Mouse (Mus musculus) left cerebral cortex, postnatal 10 days (tissue): ENCODE data around the gene H2-T3. TPM values are rescaled to one million over a fixed set of nuclear protein-coding genes. Genes with fewer than 3 reads are reported as not detected.
"Not testable (repeated sequence)": the region's sequence is repeated elsewhere in the genome, so short reads cannot be mapped to it uniquely, and the experiment has no call there.

Experiments used
- DNase-seq, 2 experiments: peaks; one replicate each; pipeline ENCODE4 v3.0.0; 2021 to 2022; ENCODE audit warnings: low spot score in 2 of 2, mixed read lengths in 1 of 2; ENCODE audit errors: extremely low spot score in 1 of 2
- intact Hi-C: fragments of 180-260 bp; cut with DNase I; formaldehyde crosslinking; loops from one replicate; pipeline ENCODE4 v1.15.1; 2025
- total RNA-seq, 2 experiments: library from RNA; stranded (reverse); gene quantifications; 2 replicates each; pipeline ENCODE4 v1.2.3; 2021

H2-T3 gene
- not detected for total RNA-seq

- intact Hi-C loops = loop anchor here (5.0 to 10.0 kb wide), 2 partner anchors 125 to 193 kb away; no protein-coding TSS in a partner anchor
- DNase-seq = no peak
Measured at GRCm38 (mm10) chr17:36190169-36190507, at the start of gene H2-T3. Gene H2-T3, minus strand, starts transcription at chr17:36190287.

GRCm38 (mm10) chr17:36237321-36237921 lies 47.3 kb upstream of the H2-T3 start:
- intact Hi-C loops = no loop called here
- peak in 1 of 2 experiments; percentile 33 for DNase-seq

DNA sequence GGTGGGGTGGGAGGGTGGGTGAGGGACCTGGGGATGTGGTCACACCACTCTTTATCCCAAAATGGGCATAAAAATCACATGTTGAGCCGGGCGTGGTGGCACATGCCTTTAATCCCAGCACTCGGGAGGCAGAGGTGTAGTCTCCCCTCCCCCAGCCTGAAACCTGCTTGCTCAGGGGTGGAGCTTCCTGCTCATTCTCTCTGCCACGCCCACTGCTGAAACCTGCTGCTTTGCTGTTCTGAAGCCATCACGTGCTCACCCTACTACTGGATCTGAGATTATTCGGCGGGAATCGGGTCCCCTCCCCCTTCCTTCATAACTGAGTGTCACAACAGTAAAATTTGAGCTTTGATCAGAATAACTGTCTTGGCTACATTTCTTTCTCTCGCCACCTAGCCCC lies 45.2 kb upstream of the H2-T3 start:
- intact Hi-C loops = not testable (repeated sequence)

DNA sequence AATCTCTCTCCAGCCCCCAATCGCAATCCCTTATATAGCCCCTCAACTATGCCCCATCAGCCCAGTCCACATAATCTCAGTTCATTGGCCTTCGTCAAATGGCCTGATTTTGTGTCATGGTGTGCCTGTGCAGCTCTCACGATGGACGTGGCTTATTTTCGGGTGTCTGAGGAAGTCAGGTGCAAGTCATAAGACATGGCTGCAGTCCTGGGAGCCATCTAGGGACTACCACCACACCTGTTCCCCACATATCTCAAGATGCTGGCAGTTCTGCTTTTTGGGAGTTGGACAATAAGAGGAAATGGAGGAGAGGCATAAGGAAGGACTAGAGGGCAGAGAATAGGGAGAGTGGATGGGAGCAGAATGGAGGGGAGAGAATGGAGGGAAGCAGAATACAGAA lies 43.5 kb upstream of the H2-T3 start:
- no peak for DNase-seq
- intact Hi-C loops = no loop called here

More for the DNA sequence above, 45.2 kb upstream of the H2-T3 start:
- not testable (repeated sequence) for DNase-seq

DNA sequence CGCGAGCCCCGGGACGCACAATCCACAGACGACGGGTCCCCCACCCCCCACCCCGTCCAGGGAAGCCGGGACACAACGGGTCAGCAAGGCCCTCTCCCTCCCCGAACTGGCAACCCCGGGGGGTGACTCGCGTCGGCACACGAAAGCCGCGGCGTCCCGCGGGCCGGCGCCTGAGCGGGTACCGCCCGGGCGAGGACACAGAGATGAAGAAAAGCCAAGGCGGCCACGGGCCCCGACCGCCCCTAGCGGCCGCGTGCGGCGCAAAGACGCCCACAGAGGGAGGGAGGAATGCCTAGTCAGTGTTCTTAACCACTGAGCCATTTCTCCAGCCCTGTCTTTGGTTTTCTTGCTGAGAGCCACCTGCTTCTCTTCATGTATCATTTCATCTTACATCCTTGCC lies 41.2 kb upstream of the H2-T3 start:
- peak; percentile 20 to 94 for DNase-seq
- intact Hi-C loops = no loop called here

DNA sequence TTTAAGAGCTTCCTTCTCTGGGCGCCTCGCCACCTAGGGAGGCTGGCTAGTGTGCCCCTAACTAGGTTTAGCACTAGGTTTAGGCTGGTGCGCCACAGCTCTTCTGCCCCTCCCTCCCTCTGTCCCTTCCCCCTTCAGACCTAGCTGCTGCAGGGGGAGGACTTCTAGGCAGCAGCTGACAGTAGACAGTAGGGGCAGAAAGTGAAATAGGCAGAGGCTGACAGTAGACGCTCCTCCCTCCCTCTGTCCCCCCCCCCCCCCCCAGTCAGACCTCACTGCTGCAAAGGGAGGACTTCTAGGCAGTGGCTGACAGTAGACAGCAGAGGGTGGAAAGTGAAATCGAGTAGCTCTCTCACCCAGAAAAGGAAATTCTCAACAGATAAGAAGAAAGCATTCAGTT lies 39.0 kb upstream of the H2-T3 start:
- intact Hi-C loops = no loop called here
- DNase-seq = no peak

- intact Hi-C loops = no loop called here
Measured at GRCm38 (mm10) chr17:36226921-36227320, 36.8 kb upstream of the H2-T3 start.

DNA sequence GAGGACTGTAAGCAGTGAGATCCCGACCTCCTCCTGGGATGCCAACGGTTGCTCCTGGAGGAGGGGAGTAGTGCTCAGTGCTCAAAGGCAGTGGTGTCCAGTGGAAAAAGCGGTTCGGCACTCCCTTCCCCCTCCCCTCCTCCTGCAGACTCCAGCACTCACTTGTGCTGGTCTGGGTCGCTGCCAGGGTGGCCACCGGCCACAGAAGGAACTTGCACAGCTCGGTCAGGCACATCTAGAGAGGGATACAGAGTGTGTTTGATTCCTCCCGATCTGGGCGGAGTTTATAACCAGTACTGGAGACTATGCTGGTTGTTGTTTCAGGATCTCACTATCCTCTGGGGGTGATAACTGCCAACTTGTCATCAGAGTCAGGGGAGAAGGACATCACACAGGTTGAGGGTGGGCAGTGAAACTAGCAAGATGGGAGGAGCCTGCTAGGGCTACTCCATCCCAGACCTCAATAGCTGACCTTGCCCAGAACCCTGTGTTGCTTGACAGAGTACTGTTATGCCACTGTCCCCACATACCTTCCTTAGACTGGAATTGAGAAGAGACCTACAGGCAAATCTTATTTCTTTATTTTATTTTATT lies 35.2 kb upstream of the H2-T3 start:
- intact Hi-C loops = no loop called here

More at GRCm38 (mm10) chr17:36226921-36227320, 36.8 kb upstream of the H2-T3 start:
- no peak for DNase-seq

DNA sequence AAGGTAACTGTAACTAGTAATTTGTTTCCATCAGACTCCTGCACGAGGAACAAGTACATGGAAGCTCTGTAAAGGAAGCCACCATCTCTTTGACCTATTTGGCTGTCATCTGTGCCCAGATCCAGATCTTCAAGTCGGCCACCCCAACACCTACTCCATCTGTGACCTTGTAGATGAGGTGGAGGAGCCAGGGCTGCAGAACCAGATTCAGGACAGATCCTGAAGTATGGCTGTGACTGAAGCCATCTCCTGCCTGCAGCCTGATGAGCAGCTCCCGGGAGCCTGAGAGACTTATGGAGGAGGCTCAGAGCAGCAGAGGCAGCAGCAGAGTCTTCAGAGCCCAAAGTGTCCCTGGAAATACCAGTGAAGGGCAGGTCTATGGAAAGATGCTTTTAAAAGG lies 34.4 kb upstream of the H2-T3 start:
- no peak for DNase-seq
- intact Hi-C loops = no loop called here

More for the DNA sequence above, 35.2 kb upstream of the H2-T3 start:
- DNase-seq = peak in 1 of 2 experiments; percentile 39

DNA sequence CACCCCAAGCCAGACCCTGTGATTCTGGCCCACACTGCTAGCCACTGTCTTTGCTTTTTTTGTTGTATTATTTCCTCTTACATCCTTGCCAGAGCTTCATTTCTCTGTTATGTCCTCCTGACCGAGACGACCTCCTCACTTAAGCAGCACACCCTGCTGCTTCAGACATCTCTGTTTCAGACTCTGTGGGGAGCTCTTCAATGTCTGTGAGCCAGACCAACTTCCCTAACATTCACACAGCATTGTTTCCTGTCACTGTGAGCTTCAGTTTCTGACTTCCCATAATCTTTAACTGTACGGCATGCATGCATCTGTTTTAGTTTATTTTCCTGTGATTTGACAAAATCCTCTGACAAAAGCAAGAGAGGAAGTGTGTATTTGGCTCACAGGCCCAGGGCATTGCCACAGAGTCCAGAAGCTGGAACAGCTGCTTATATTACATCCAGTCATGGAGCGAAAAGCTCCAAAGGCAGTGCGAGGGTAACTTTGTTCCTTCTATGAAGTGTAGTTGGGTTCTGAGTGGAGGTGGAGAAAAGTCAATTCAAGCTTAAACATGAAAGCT lies 28.6 kb upstream of the H2-T3 start:
- DNase-seq = no peak
- intact Hi-C loops = no loop called here

DNA sequence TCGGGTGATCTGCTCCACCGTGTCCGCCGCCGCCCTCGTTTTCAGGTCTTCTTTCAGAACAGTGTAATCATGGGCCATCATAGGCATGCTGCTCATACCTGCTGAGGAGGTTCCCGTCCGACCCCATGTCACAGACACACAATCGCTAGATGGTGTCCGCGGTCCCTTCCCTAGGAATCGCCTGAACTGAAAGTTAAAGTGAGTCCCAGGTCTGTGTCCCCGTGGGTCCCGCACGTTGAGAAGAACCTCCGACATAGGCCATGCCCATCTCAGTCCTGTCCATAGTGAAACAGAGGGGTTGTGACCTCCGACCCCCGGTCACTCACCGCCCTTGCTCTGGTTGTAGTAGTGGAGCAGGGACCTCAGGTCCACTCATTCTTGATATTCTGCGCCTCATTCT lies 25.5 kb upstream of the H2-T3 start:
- intact Hi-C loops = no loop called here
- no peak for DNase-seq

- no peak for DNase-seq
- intact Hi-C loops = no loop called here
Measured at GRCm38 (mm10) chr17:36206846-36207245, 16.8 kb upstream of the H2-T3 start.

DNA sequence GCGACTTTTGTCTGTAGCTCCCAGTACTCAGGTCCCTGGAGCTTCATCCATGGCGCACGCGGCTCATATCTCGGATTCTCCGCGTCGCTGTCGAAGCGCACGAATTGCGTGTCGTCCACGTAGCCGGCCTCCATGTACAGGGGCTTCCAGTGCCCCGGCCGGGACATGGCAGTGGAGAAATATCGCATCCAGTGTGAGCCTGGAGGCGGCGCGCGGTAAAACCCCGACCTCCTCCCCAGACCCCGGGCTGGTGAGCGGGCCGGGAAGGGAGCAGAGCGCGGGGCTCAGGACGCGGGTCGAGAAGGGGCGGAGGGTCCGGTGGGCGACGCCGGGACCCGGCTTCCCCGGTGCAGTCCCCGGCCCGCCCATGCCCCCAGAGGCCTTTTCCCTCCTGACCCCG lies 15.8 kb upstream of the H2-T3 start:
- intact Hi-C loops = no loop called here
- peak in 1 of 2 experiments; percentile 27 for DNase-seq

GRCm38 (mm10) chr17:36205456-36205855 lies 15.4 kb upstream of the H2-T3 start:
- DNase-seq = no peak
- intact Hi-C loops = no loop called here

DNA sequence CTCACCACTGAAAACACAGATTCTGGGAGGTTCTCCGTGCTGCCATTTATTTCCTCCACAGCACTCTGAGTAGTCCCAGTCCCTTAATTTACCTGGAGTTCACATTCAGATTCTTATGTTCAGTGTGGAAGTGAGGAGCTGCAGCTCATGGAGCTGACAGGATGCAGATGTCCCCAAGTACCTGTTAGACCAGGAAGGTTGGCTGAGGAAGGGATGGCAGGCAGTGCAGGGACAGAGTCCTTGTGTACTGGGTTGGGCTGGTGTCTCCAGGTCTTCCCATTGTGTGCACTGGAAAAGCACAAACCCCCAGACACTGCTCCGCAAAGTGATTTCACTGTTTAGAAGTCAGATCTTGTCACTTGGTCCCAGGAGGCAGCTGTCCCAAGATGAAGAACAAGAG lies 11.8 kb upstream of the H2-T3 start:
- intact Hi-C loops = no loop called here
- DNase-seq = no peak

DNA sequence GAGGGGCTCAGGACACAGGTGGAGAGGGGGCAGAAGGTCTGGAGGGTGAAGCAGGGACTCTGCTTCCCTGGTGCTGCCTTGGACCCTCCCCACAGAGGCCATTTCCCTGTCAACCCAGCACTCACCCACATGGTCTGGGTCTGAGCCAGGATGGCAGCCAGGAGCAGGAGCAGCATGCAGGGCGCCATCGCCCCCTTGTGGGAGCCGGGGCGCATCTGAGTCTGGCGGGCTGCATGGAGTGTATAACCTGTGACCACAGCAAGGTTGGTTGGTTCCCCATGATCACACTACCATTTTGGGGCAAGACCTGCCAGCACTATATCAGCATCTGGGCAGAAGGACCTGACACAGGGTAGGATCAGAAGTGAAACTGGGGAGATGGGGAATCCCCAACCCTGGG lies 8.2 kb upstream of the H2-T3 start:
- intact Hi-C loops = loop anchor here (10.0 kb wide), 1 partner anchor 134 kb away; no protein-coding TSS in a partner anchor
- DNase-seq = no peak

GRCm38 (mm10) chr17:36194471-36194870 lies 4.4 kb upstream of the H2-T3 start:
- no peak for DNase-seq
- intact Hi-C loops = loop anchor here (5.0 to 10.0 kb wide), 2 partner anchors 130 to 197 kb away; no protein-coding TSS in a partner anchor

- intact Hi-C loops = loop anchor here (5.0 to 10.0 kb wide), 2 partner anchors 129 to 196 kb away; no protein-coding TSS in a partner anchor
- DNase-seq = peak; percentile 21 to 74
Measured at GRCm38 (mm10) chr17:36193546-36194141, 3.6 kb upstream of the H2-T3 start.

DNA sequence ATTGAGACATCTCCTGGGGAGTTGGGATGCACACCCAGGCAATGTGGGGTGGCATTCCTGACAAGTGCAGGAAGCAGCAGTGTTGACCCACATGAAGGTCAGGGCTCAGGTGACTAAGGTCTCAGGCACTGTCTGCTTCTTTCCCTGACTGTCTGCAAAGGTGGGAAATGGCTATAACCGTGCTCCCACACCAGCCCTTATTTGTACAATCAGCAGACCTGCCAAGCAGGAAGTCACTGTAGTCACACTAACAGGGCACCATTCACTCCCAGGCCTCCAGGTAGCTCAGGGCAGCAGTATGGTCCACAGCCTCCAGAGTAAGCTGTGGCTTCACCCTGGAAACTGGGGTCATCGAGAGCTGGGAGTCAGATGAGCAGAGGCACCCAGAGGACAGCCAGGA lies 2.3 kb upstream of the H2-T3 start:
- intact Hi-C loops = loop anchor here (5.0 to 10.0 kb wide), 2 partner anchors 128 to 195 kb away; no protein-coding TSS in a partner anchor
- no peak for DNase-seq
